Mouse (Mus musculus): ENCODE results near the gene Bcan. TPM values are rescaled to one million over a fixed set of nuclear protein-coding genes. Genes with fewer than 3 reads are reported as not detected.

Bcan gene
- polyA plus RNA-seq, 1 experiment from 2014 or later, result not detected

DNA sequence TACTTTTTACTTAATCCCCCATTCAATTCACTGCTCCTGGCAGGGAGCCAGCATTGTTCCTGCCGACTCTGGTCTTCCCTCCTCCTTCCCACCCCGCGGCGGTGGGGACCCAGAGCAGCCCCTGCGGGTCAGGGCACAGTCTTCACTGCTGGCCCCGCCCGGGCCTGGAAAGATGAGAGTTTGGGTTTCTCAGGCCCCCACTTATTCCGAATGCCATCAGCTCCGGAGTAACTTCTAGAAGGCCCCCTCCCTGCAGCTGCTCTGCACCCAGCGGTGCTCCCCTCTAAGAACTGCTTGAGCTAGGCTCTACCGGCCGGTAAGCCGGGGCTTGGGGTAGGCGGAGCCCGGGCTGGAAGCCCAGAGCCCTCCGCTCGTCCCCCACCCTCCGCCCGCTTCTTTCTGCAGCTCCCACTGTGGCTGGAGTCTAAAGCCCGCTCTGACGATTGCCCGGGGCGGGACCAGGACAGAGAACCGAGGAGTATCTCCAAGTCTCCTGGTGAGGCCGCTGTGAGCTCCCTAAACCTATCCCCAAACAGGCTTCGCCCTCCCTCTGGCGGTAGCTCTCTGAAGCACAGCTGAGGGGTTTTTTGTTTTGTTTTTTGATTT lies 39.3 kb downstream of the Bcan start:
- H3K36me3 ChIP-seq (ENCODE audit: control insufficient read depth, insufficient read depth, low read length), result no peaks in the 10 kb centered on the region
- H3K27ac ChIP-seq (ENCODE audit: low read depth, low read length), result peak overlapping the region; percentile 97
- H3K4me2 ChIP-seq (replicated peaks; ENCODE audit: low read depth, low read length), result peak overlapping the region; percentile 79
- ATAC-seq (ENCODE audit: low FRiP score, low TSS enrichment), result peak; percentile 97
- peak overlapping the region; percentile 75 for H3K9ac ChIP-seq (ENCODE audit: low read depth, low read length)
- WGBS, result under 1% methylated on average over 27 of the region's 27 CpGs
- no peaks in the 10 kb centered on the region for H3K9me3 ChIP-seq (ENCODE audit: control insufficient read depth, low read length)
- H3K27me3 ChIP-seq (ENCODE audit: control insufficient read depth, insufficient read depth, low read length), result no peaks in the 10 kb centered on the region
- peaks cover 25% of the 10 kb centered on the region for H3K4me1 ChIP-seq (ENCODE audit: control insufficient read depth, insufficient read depth, low read length)
- H3K4me3 ChIP-seq (ENCODE audit: low read length), result peak overlapping the region; percentile 46

- peaks cover 25% of the 10 kb centered on the region for H3K4me1 ChIP-seq (ENCODE audit: control insufficient read depth, insufficient read depth, low read length)
- no peaks in the 10 kb centered on the region for H3K9me3 ChIP-seq (ENCODE audit: control insufficient read depth, low read length)
- WGBS, result 12% methylated on average over 10 of the region's 10 CpGs
- H3K36me3 ChIP-seq (ENCODE audit: control insufficient read depth, insufficient read depth, low read length), result no peaks in the 10 kb centered on the region
- peak overlapping the region; percentile 79 for H3K4me2 ChIP-seq (replicated peaks; ENCODE audit: low read depth, low read length)
- peak overlapping the region; percentile 97 for H3K27ac ChIP-seq (ENCODE audit: low read depth, low read length)
- ATAC-seq (ENCODE audit: low FRiP score, low TSS enrichment), result no peak
- H3K27me3 ChIP-seq (ENCODE audit: control insufficient read depth, insufficient read depth, low read length), result no peaks in the 10 kb centered on the region
- H3K9ac ChIP-seq (ENCODE audit: low read depth, low read length), result peak overlapping the region; percentile 75
- H3K4me3 ChIP-seq (ENCODE audit: low read length), result peak overlapping the region; percentile 46
These were observed 39.8 kb downstream of the Bcan start for GRCm38 (mm10) chr3:87960191-87960585.

DNA sequence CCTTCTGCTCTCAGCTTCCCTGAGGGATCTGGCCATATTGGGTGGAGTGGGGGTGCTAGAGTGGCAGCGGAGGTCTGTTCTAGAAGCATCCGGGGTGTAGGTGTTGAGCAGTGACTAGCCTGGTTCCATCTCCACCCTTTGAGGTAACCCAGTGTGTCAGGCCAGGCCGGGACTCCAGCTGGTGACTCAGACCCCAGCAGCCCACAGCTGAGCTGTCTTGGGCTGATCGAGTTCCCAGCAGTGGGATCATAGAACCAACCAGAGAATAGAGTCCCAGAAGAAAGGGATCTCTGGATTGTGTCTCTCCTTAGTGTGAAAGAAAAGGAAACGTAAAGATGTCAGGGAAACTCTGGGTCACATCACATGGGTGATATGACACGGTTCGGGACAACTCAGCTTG lies 40.7 kb downstream of the Bcan start:
- Histone ChIP-seq H3K4me2 (replicated peaks; ENCODE audit: low read depth, low read length) (no peak overlapping the region), H3K36me3 (ENCODE audit: control insufficient read depth, insufficient read depth, low read length) (no peaks in the 10 kb centered on the region), H3K27ac (ENCODE audit: low read depth, low read length) (peak overlapping the region; percentile 97; the same call in 1 of the 2 replicates), H3K9ac (ENCODE audit: low read depth, low read length) (no peak overlapping the region), H3K4me1 (ENCODE audit: control insufficient read depth, insufficient read depth, low read length) (peaks cover 25% of the 10 kb centered on the region), H3K4me3 (ENCODE audit: low read length) (no peak overlapping the region), H3K27me3 (ENCODE audit: control insufficient read depth, insufficient read depth, low read length) (no peaks in the 10 kb centered on the region), H3K9me3 (ENCODE audit: control insufficient read depth, low read length) (no peaks in the 10 kb centered on the region)
- 68% methylated on average over 7 of the region's 7 CpGs for WGBS
- no peak for ATAC-seq (ENCODE audit: low FRiP score, low TSS enrichment)

GRCm38 (mm10) chr3:87958967-87959366 lies 41.1 kb downstream of the Bcan start:
- peak overlapping the region; percentile 97 for H3K27ac ChIP-seq (ENCODE audit: low read depth, low read length)
- 38% methylated on average over 1 of the region's 1 CpGs for WGBS

DNA sequence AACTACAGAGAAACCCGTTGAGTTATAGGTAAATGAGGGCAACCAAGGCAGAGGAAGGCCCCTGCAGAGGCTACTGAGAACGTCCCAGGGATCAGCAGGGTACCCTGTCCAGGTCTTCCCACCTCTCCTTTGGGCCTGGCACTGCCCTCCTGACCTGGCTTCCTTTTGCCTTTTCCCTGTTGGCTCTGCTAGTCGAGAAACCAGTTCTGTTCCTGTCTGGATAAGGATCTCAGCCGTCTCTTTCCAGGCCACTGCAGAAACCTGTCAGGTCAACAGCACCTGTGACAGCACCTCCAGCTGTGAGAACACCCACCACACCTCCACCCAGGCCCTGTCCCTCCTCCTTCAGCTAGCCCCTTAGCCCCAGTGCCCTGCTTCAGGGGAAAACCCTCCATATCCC lies 41.6 kb downstream of the Bcan start:
- no peaks in the 10 kb centered on the region for H3K9me3 ChIP-seq (ENCODE audit: control insufficient read depth, low read length)
- peaks cover 25% of the 10 kb centered on the region for H3K4me1 ChIP-seq (ENCODE audit: control insufficient read depth, insufficient read depth, low read length)
- H3K27ac ChIP-seq (ENCODE audit: low read depth, low read length), result peak overlapping the region; percentile 74
- no peak for ATAC-seq (ENCODE audit: low FRiP score, low TSS enrichment)
- peaks cover 2% of the 10 kb centered on the region; the same call in 1 of the 2 replicates for H3K36me3 ChIP-seq (ENCODE audit: control insufficient read depth, insufficient read depth, low read length)
- H3K9ac ChIP-seq (ENCODE audit: low read depth, low read length), result no peak overlapping the region
- no peak overlapping the region for H3K4me2 ChIP-seq (replicated peaks; ENCODE audit: low read depth, low read length)
- no peaks in the 10 kb centered on the region for H3K27me3 ChIP-seq (ENCODE audit: control insufficient read depth, insufficient read depth, low read length)
- H3K4me3 ChIP-seq (ENCODE audit: low read length), result no peak overlapping the region
- WGBS, result 18% methylated on average over 4 of the region's 4 CpGs

More at GRCm38 (mm10) chr3:87958967-87959366, 41.1 kb downstream of the Bcan start:
- Histone ChIP-seq H3K4me3 (ENCODE audit: low read length) (no peak overlapping the region), H3K4me1 (ENCODE audit: control insufficient read depth, insufficient read depth, low read length) (peaks cover 25% of the 10 kb centered on the region), H3K27me3 (ENCODE audit: control insufficient read depth, insufficient read depth, low read length) (no peaks in the 10 kb centered on the region), H3K9ac (ENCODE audit: low read depth, low read length) (no peak overlapping the region), H3K9me3 (ENCODE audit: control insufficient read depth, low read length) (no peaks in the 10 kb centered on the region), H3K36me3 (ENCODE audit: control insufficient read depth, insufficient read depth, low read length) (no peaks in the 10 kb centered on the region), H3K4me2 (replicated peaks; ENCODE audit: low read depth, low read length) (no peak overlapping the region)
- ATAC-seq (ENCODE audit: low FRiP score, low TSS enrichment), result no peak

DNA sequence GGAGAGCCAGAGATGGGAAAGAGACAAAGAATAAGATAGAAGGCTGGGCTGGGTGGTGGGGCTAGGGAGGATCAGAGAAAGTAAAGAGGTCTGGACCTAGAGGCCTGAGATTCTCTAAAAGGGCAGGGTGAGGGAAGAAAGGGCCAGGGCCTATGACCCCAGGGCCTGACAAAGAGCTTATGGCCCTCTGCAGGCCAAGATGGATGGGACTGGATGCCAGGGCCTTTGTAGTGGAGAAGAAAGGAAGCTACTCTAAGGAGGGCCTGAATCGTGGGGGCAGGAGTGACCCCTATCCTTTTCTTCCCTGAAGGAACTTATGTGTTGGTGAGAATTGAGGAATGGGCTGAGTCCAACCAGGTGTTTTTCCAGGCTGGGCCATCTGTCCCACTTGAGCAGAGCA lies 42.0 kb downstream of the Bcan start:
- Histone ChIP-seq H3K27ac (ENCODE audit: low read depth, low read length) (peak overlapping the region; percentile 74), H3K4me1 (ENCODE audit: control insufficient read depth, insufficient read depth, low read length) (peaks cover 29% of the 10 kb centered on the region), H3K9ac (ENCODE audit: low read depth, low read length) (no peak overlapping the region), H3K36me3 (ENCODE audit: control insufficient read depth, insufficient read depth, low read length) (peaks cover 4% of the 10 kb centered on the region; the same call in 1 of the 2 replicates), H3K9me3 (ENCODE audit: control insufficient read depth, low read length) (no peaks in the 10 kb centered on the region), H3K4me3 (ENCODE audit: low read length) (no peak overlapping the region), H3K4me2 (replicated peaks; ENCODE audit: low read depth, low read length) (no peak overlapping the region), H3K27me3 (ENCODE audit: control insufficient read depth, insufficient read depth, low read length) (no peaks in the 10 kb centered on the region)
- 0% methylated on average over 1 of the region's 1 CpGs for WGBS
- no peak for ATAC-seq (ENCODE audit: low FRiP score, low TSS enrichment)

GRCm38 (mm10) chr3:87952440-87952839 lies 47.6 kb downstream of the Bcan start:
- peak overlapping the region; percentile 49 for H3K4me2 ChIP-seq (replicated peaks; ENCODE audit: low read depth, low read length)
- peaks cover 4% of the 10 kb centered on the region; the same call in 1 of the 2 replicates for H3K36me3 ChIP-seq (ENCODE audit: control insufficient read depth, insufficient read depth, low read length)
- peaks cover 50% of the 10 kb centered on the region for H3K4me1 ChIP-seq (ENCODE audit: control insufficient read depth, insufficient read depth, low read length)
- H3K9ac ChIP-seq (ENCODE audit: low read depth, low read length), result peak overlapping the region; percentile 32
- H3K9me3 ChIP-seq (ENCODE audit: control insufficient read depth, low read length), result no peaks in the 10 kb centered on the region
- 5% methylated on average over 5 of the region's 5 CpGs for WGBS
- peak overlapping the region; percentile 51 for H3K27ac ChIP-seq (ENCODE audit: low read depth, low read length)
- H3K4me3 ChIP-seq (ENCODE audit: low read length), result peak overlapping the region; percentile 20
- H3K27me3 ChIP-seq (ENCODE audit: control insufficient read depth, insufficient read depth, low read length), result no peaks in the 10 kb centered on the region
- peak; percentile 50; the same call in 1 of the 2 replicates for ATAC-seq (ENCODE audit: low FRiP score, low TSS enrichment)

GRCm38 (mm10) chr3:87951946-87952345 lies 48.1 kb downstream of the Bcan start:
- peak overlapping the region; percentile 49 for H3K4me2 ChIP-seq (replicated peaks; ENCODE audit: low read depth, low read length)
- peak overlapping the region; percentile 51; the same call in 1 of the 2 replicates for H3K27ac ChIP-seq (ENCODE audit: low read depth, low read length)
- peak overlapping the region; percentile 32 for H3K9ac ChIP-seq (ENCODE audit: low read depth, low read length)
- no peaks in the 10 kb centered on the region for H3K9me3 ChIP-seq (ENCODE audit: control insufficient read depth, low read length)
- WGBS, result 21% methylated on average over 12 of the region's 12 CpGs
- peaks cover 55% of the 10 kb centered on the region for H3K4me1 ChIP-seq (ENCODE audit: control insufficient read depth, insufficient read depth, low read length)
- ATAC-seq (ENCODE audit: low FRiP score, low TSS enrichment), result no peak
- H3K36me3 ChIP-seq (ENCODE audit: control insufficient read depth, insufficient read depth, low read length), result peaks cover 4% of the 10 kb centered on the region; the same call in 1 of the 2 replicates
- H3K4me3 ChIP-seq (ENCODE audit: low read length), result peak overlapping the region; percentile 20
- H3K27me3 ChIP-seq (ENCODE audit: control insufficient read depth, insufficient read depth, low read length), result no peaks in the 10 kb centered on the region

- 7% methylated on average over 13 of the region's 13 CpGs for WGBS
- Histone ChIP-seq H3K4me3 (ENCODE audit: low read length) (peak overlapping the region; percentile 46), H3K9ac (ENCODE audit: low read depth, low read length) (peak overlapping the region; percentile 50), H3K4me1 (ENCODE audit: control insufficient read depth, insufficient read depth, low read length) (peaks cover 70% of the 10 kb centered on the region), H3K4me2 (replicated peaks; ENCODE audit: low read depth, low read length) (peak overlapping the region; percentile 72), H3K9me3 (ENCODE audit: control insufficient read depth, low read length) (no peaks in the 10 kb centered on the region), H3K36me3 (ENCODE audit: control insufficient read depth, insufficient read depth, low read length) (peaks cover 4% of the 10 kb centered on the region; the same call in 1 of the 2 replicates), H3K27ac (ENCODE audit: low read depth, low read length) (peak overlapping the region; percentile 62; the same call in 1 of the 2 replicates), H3K27me3 (ENCODE audit: control insufficient read depth, insufficient read depth, low read length) (no peaks in the 10 kb centered on the region)
- ATAC-seq (ENCODE audit: low FRiP score, low TSS enrichment), result no peak
These were observed 50.0 kb downstream of the Bcan start for GRCm38 (mm10) chr3:87949955-87950515.

All from kidney, embryonic 14.5 days (tissue).